Mouse (Mus musculus): ENCODE results near the gene Lrp5. TPM values are rescaled to one million over a fixed set of nuclear protein-coding genes. Genes with fewer than 3 reads are reported as not detected.

Lrp5 gene
- total and polyA plus RNA-seq, 3 experiments: 16.1 to 31.9 TPM; not detected in 1

DNA sequence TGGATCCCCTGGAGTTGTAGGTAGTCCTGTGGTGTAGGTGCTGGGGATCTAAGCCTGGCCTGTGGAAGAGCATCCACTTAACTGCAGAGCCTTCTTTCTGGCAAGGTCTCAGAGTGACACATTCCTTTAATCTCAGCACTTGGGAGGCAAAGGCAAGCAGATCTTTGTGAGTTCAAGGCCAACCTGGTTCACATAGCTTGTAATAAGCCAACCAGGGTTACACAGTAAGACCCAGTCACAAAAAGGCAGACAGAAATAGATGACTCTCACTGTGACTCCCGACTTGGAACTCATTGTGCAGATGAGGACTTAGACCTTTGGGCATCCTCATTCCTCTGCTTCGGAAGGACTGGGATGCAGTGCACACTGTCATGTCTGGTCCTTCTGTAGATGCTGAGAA is 24.1 kb upstream of the Lrp5 start:
- TF ChIP-seq ELF1 (IDR thresholded peaks at IDR 0.05; ENCODE audit: low read depth, low read length): no peak
- TF ChIP-seq GABPA (IDR thresholded peaks at IDR 0.05; ENCODE audit: low read depth, low read length): no peak
- TF ChIP-seq MAZ (IDR thresholded peaks at IDR 0.05; ENCODE audit: low read depth, low read length): no peak
- no peak for TF ChIP-seq BHLHE40 (IDR thresholded peaks at IDR 0.05; ENCODE audit: borderline replicate concordance, low read depth, low read length)
- TF ChIP-seq ZMIZ1 (IDR thresholded peaks at IDR 0.05; ENCODE audit: low read depth, low read length): no peak
- no peak for TF ChIP-seq MAFK (IDR thresholded peaks at IDR 0.05; ENCODE audit: borderline replicate concordance, low read depth, low read length)
- no peak overlapping the region for H3K4me3 ChIP-seq (ENCODE audit: control insufficient read depth in 1 of 2, insufficient read depth in 1 of 2, low read depth in 2 of 2, low read length in 2 of 2)
- no peak for DNase-seq (ENCODE audit: low read depth, low spot score)
- H3K27me3 ChIP-seq (ENCODE audit: control insufficient read depth in 1 of 2, insufficient read depth in 2 of 2, low read length in 2 of 2): no peaks in the 10 kb centered on the region
- H3K27ac ChIP-seq (ENCODE audit: control insufficient read depth, low read depth, low read length): no peak overlapping the region
- H3K4me1 ChIP-seq (ENCODE audit: control insufficient read depth in 1 of 2, insufficient read depth in 2 of 2, low read length in 2 of 2): peaks cover 5 to 8% of the 10 kb centered on the region in 2 experiments
- H3K36me3 ChIP-seq (ENCODE audit: control insufficient read depth in 1 of 2, insufficient read depth in 2 of 2, low read length in 2 of 2): peaks cover 0 to 2% of the 10 kb centered on the region in 2 experiments; a peak in 2 of 4 replicates
- H3K9me3 ChIP-seq (replicated peaks; ENCODE audit: insufficient read depth, low read length): no peaks in the 10 kb centered on the region
- H3K9ac ChIP-seq (ENCODE audit: control insufficient read depth, low read depth, low read length, poor library complexity, severe bottlenecking): no peak overlapping the region
- H3K79me2 ChIP-seq (ENCODE audit: control insufficient read depth, insufficient read depth, low read length, poor library complexity): peaks cover 20% of the 10 kb centered on the region

DNA sequence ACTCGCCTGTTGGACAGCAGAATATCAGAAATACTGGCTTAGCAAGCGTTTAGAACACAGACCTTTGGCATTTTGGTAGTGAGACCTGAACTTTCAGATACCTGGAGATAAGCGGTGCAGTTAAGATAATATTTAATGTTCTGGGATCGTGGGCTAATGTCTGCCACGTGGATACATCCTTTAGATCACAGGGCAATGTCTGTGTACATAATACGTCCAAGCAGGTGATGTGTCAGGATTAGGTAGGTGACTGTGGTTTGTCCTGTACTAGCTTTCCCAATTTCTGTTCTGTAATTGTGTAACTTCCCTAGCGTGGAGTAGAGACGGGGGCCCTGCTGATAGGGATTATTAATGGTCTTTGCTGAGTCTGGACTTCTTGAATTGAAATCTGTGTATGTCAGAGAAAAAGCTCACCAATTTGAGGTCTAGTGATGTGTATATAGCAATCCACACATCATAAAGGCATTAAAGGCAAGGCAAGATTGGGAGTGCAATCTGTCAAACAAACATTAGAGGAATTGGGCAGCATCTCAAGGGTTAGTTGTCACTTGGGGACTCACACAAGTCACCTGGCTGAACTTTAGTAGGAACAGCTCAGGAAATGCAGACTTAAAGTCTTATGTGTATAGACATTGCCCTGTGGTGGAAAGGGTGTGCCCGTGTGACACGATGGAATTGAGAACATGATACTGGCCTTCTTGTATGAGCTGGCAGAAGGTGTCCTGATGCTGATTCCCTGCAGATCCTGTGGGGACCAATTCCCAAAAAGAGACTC is 22.8 kb upstream of the Lrp5 start:
- H3K27me3 ChIP-seq (ENCODE audit: control insufficient read depth in 1 of 2, insufficient read depth in 2 of 2, low read length in 2 of 2): no peaks in the 10 kb centered on the region
- peaks cover 0 to 2% of the 10 kb centered on the region in 2 experiments; a peak in 2 of 4 replicates for H3K36me3 ChIP-seq (ENCODE audit: control insufficient read depth in 1 of 2, insufficient read depth in 2 of 2, low read length in 2 of 2)
- H3K79me2 ChIP-seq (ENCODE audit: control insufficient read depth, insufficient read depth, low read length, poor library complexity): peaks cover 20% of the 10 kb centered on the region
- peak; percentile 25 for DNase-seq (ENCODE audit: low read depth, low spot score)
- H3K4me3 ChIP-seq (ENCODE audit: control insufficient read depth in 1 of 2, insufficient read depth in 1 of 2, low read depth in 2 of 2, low read length in 2 of 2): peak overlapping the region; percentile 82 to 97
- H3K9me3 ChIP-seq (replicated peaks; ENCODE audit: insufficient read depth, low read length): no peaks in the 10 kb centered on the region
- no peak for TF ChIP-seq ZKSCAN1 (IDR thresholded peaks at IDR 0.05; ENCODE audit: low read depth, low read length)
- TF ChIP-seq CHD2 (IDR thresholded peaks at IDR 0.05; ENCODE audit: low read length): no peak
- peak; percentile 47; the same call in 1 of the 2 replicates for TF ChIP-seq GATA1 (IDR thresholded peaks at IDR 0.05; ENCODE audit: low read depth, low read length)
- peak; percentile 63 for TF ChIP-seq MAX (IDR thresholded peaks at IDR 0.05; ENCODE audit: low read length)
- TF ChIP-seq MYC (IDR thresholded peaks at IDR 0.05; ENCODE audit: low read depth, low read length): peak; percentile 49; the same call in 1 of the 2 replicates
- peak; percentile 83 for TF ChIP-seq MXI1 (IDR thresholded peaks at IDR 0.05; ENCODE audit: low read depth, low read length)
- TF ChIP-seq UBTF (IDR thresholded peaks at IDR 0.05; ENCODE audit: borderline replicate concordance, insufficient read depth, low read depth, low read length): no peak
- peaks cover 5 to 8% of the 10 kb centered on the region in 2 experiments for H3K4me1 ChIP-seq (ENCODE audit: control insufficient read depth in 1 of 2, insufficient read depth in 2 of 2, low read length in 2 of 2)
- no peak overlapping the region for H3K27ac ChIP-seq (ENCODE audit: control insufficient read depth, low read depth, low read length)
- H3K9ac ChIP-seq (ENCODE audit: control insufficient read depth, low read depth, low read length, poor library complexity, severe bottlenecking): peak overlapping the region; percentile 79

All from MEL (cell line).